Mouse (Mus musculus) bone marrow, adult 2 months (tissue): Measurements from ENCODE around the gene Tent4b.
A peak's percentile ranks its signal among the peaks of the same experiment; 100 is the strongest.

Source experiments
- CTCF ChIP-seq: fragments of 200-500 bp; IDR thresholded peaks from 2 replicates; pipeline ENCODE4 v1.5.1; 2011; ENCODE audit warnings: low read length, control low read depth; ENCODE audit not compliant: control insufficient read depth, insufficient read depth
- POLR2A ChIP-seq: fragments of 200-500 bp; IDR thresholded peaks from 2 replicates; pipeline ENCODE4 v1.6.1; 2011; ENCODE audit warnings: low read depth, mild to moderate bottlenecking, control low read depth, low read length, borderline replicate concordance; ENCODE audit not compliant: control insufficient read depth

DNA sequence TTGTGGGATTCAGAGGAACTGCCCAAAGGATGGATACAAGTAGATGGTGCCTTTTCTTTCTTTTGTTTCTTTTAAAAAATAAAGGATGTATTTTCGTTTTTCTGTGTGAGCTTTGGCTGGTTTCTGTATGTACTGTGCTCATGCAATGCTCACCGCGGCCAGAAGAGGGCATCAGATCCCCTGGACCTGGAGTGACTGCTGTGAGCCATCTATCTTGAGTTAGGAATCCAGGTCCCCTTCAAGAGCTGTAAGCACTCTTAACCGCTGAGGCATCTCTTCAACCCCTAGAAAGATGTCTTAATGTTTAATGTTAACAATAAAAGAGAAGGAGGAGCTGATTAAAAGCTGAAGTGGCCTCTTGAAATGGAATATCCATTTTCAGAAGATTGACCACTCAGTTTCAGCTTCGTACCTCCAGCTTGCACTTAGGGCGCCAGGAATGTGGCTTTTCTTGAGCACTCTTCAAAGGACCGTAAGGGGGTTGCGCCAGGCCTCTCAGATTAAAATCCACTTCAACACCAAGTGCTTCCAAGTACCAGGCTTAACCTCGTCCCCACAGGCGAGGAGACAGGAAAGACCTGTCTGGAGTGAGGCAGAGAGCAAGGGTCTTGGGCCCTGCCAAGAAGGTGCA lies 67.3 kb downstream of the Tent4b start:
- TF ChIP-seq CTCF: peak; percentile 91
- no peak for TF ChIP-seq POLR2A
